Mouse (Mus musculus): ENCODE data around the gene Pola1.
A peak's percentile ranks its signal among the peaks of the same experiment; 100 is the strongest.
"Not testable (repeated sequence)": the region's sequence is repeated elsewhere in the genome, so short reads cannot be mapped to it uniquely, and the experiment has no call there.

Gene Pola1

GRCm38 (mm10) chrX:93428956-93429737 is 202.8 kb downstream of the Pola1 start:
- no peak for DNase-seq

GRCm38 (mm10) chrX:93400871-93401270 is 231.1 kb downstream of the Pola1 start:
- DNase-seq, result not testable (repeated sequence)

DNA sequence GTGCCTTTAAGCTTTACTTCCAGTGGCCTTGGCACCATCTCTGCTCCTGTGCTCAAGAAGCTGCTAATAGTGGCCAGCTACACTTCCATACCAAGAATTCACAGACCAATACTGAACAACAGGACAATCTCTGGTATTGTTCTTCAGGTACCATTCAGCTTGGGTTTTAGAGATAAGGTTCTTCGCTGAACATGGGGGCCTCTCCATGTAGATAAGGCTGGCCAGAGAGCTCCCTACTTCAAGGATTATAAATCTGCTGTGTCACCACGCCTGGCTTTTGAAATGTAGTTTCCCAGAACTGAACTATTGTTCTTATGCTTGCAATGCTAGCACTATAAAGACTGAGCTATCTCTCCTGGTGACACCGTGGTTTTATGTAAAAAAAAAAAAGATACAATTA is 234.9 kb downstream of the Pola1 start:
- DNase-seq, result no peak

GRCm38 (mm10) chrX:93377285-93377972 is 254.5 kb downstream of the Pola1 start:
- no peak for DNase-seq

DNA sequence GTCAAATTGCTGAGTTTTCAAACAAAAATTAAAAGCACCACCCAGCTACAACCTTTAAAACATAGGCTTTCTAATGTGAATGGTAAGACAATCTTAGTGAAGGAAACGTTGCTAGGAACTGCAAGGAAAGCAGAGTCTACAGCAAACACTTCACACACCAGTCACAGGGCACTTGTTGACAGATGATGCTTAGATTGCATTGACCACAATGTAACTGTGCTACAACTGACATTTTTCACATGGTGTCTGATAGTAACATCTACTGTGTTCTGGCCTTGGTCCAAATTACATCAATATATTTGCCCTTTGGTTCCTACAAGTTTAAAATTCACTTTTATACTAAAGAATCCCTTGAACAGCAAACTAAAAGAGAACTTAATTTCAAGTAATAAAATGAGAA is 258.5 kb downstream of the Pola1 start:
- no peak for DNase-seq

DNA sequence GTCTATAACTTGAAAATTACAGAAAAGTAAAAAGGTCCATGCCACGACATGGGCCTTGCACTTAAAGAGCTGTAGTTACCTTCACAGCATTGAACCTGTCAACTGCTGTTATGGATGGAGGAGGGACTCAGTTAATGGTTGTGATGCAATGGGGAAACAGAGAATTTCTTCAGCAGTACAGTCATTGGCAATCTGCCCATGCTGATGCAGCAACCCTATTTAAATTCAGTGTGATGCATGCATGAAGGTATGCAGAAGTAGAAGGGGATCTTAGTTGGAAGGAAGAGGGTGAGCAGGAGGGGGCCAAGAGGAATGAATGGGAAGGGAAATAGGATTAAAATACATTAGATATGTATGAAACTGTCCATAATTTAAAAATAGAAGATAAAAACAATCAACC is 262.2 kb downstream of the Pola1 start:
- no peak for DNase-seq

DNA sequence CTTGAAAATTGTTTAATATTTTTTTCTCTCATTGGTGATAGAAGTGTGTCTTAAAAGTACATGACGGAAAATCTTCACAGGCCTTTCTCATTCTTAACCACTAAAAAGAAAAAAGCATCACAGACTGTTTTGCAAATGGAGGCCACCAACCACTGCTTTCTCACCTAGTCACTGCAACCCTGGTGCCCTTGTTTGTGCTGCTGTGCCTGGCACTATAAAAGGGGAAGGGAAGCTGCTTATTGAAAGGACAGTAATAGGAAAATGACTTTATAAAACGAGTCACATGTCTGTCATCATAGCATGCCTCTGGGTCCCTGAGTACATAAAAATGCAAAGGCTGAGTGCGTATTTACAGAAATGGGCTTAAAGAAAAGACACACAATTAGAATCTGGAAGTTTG is 263.7 kb downstream of the Pola1 start:
- no peak for DNase-seq

DNA sequence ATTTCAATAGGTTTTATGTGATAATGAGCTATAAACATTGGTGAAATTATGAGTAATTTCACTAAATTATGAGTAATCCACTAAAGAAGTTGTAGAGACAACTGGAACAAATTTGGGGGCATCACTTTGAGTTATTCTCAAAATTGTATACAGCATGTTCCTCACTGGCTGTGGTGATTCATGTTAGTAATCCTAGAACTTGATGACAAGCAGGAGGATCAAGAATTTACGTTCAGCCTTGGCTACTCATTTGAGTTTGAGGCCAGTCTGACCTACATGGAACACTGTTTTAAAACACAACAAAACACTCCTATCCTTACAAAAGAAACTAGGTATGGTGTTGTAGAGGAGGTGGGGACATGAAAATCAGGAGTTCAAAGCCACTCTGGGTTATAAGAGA is 310.6 kb downstream of the Pola1 start:
- no peak for DNase-seq

GRCm38 (mm10) chrX:93319979-93320378 is 312.0 kb downstream of the Pola1 start:
- DNase-seq, result no peak

- no peak for DNase-seq
Measured at GRCm38 (mm10) chrX:93317577-93317976, 314.4 kb downstream of the Pola1 start.

GRCm38 (mm10) chrX:93305780-93306179 is 326.2 kb downstream of the Pola1 start:
- DNase-seq, result no peak

DNA sequence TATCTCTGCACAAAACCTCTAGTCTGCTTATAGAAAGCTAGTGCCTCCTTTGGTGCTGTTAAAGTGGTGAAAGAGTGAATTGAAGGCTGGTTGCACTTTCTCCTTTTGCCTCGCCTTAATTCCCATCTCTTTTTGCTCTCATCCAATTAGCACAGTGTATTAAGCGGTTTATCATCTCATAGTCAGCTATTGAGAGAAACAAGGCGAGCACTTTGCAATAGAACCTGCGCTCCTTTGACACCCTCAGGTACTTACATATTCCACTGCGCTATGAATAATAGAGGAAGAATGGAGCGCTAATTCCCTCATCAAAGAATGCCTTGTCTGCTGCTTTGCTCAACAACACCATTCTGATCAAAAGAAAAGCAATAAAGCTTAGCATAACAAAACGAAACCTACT is 330.2 kb downstream of the Pola1 start:
- DNase-seq, result no peak

DNA sequence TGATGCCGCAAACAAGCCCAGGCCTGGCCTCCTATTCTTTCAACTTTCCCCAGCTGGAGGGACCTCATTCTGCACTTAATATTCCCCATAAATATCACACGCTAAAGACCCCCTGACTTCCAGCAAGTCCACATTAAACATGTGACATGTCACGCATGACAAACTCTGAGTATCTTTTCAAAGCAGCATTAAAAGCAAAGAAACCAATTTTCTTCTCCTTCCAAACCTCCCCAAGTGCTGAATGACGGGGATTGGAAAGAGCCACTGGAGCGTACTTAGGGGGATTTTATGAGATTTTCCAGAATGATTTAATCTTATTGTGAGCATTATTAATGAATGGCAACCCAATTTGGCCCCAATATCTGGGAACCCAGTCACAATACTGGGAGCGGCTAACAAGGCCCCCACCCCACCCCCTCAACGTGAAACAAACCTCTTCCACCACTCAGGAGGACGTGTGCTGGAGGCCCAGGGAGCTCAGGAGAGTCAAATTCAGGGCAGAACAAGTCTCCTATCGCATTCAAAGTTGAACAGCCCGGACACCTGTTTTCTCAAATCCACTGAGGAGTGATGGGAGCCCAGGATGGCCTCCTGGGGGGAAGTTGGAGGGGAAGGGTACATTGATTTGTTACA is 331.7 kb downstream of the Pola1 start:
- DNase-seq, result no peak

GRCm38 (mm10) chrX:93299771-93300170 is 332.2 kb downstream of the Pola1 start:
- DNase-seq, result no peak

GRCm38 (mm10) chrX:93299046-93299626 is 332.8 kb downstream of the Pola1 start:
- no peak for DNase-seq

- no peak for DNase-seq
Measured at GRCm38 (mm10) chrX:93297001-93297441, 334.9 kb downstream of the Pola1 start.

DNA sequence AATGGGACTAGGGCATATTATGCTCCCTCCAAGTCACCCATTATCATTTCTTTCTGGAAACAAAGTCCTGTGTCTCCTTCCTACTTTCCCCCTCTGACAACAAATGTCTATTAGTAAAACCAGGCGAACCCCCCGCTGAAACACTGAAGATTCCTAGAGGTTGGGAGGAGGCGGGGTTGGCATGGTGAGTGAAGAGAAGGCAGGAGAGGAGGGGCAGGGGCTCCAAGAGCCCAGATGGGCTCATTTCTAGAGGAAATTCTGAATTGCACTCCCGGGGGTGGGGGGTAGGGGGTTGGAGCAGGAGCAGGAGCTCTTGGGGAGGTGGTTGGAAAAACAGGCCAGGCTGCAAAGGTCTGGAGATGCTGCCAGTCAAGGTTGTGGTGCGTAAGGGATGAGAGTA is 336.1 kb downstream of the Pola1 start:
- no peak for DNase-seq

DNA sequence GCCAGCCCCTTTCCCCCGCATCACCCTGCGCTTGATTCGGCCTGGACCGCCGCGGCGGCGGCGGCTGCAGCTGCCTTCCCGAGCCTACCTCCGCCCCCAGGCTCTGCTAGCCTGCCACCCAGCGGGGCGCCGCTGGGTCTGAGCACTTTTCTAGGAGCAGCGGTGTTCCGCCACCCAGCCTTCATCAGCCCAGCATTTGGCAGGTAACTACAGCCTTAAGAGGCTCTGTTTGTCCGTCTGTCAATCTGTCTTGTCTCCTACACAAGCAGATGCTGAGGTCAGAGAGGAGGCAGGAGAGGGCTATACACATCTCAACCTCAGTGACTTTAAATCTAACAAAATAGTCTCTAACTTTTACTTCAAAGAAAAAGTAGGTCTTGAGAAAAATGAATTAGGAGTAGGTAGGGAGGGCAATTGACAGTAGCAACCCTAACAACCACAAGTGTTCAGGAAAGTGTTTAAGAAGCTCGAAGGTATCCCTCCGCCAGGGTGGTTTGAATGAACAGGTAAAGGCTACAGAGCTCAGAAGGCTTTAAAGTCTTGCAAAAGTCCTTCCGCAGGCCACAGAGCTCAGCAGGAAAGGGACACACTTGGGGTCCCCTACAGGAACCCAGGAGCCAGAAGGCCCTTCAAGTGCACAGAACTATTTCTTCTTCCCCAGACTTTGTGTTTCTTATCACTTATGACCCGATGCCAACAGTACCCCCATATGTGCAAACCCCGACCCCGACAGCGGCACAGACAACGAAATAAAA is 337.0 kb downstream of the Pola1 start:
- DNase-seq, result peak in 1 of 2 experiments; percentile 4

DNA sequence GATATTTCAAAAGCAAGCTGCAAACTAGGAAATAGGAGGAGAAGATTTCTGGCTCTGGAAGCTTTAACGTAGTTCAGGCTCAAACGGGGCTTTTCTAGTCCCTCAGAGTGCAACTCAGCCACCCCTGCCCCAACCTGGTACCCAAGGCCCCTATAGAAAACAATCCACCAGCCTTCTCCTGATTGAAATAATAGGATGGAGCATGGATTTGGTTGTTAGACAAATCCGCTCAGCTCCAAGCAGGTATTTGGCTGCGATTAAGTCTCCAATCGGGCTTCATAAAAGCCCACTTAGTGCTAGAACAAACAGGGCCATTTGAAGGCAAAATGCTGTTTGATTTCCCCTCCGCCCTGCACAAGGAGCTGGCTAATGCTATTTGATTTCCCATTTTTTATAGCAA is 339.9 kb downstream of the Pola1 start:
- no peak for DNase-seq

GRCm38 (mm10) chrX:93289851-93290380 is 342.0 kb downstream of the Pola1 start:
- DNase-seq, result peak in 1 of 2 experiments; percentile 4

- peak in 1 of 2 experiments; percentile 6 for DNase-seq
Measured at GRCm38 (mm10) chrX:93289076-93289475, 342.9 kb downstream of the Pola1 start.

- DNase-seq, result no peak
Measured at GRCm38 (mm10) chrX:93288339-93288738, 343.6 kb downstream of the Pola1 start.

Measured in cerebellum, postnatal 14 days (tissue).